Mouse (Mus musculus): ENCODE data around the gene Crat. TPM values are rescaled to one million over a fixed set of nuclear protein-coding genes. Genes with fewer than 3 reads are reported as not detected.
A peak's percentile ranks its signal among the peaks of the same experiment; 100 is the strongest.

Crat gene
- polyA plus RNA-seq, 1 experiment from 2014 or later, result 23.0 TPM

GRCm38 (mm10) chr2:30379307-30379706 lies 36.3 kb downstream of the Crat start:
- H3K9me3 ChIP-seq, result no peaks in the 10 kb centered on the region
- no peak overlapping the region for H3K4me2 ChIP-seq
- no peaks in the 10 kb centered on the region for H3K27me3 ChIP-seq
- WGBS, result 89% methylated on average over 7 of the region's 7 CpGs
- no peak overlapping the region for H3K9ac ChIP-seq
- H3K4me1 ChIP-seq (replicated peaks), result no peaks in the 10 kb centered on the region
- no peak for ATAC-seq (ENCODE audit: low read depth)
- peaks cover 93% of the 10 kb centered on the region for H3K36me3 ChIP-seq
- no peak overlapping the region for H3K27ac ChIP-seq (replicated peaks)
- H3K4me3 ChIP-seq, result no peak overlapping the region

- no peaks in the 10 kb centered on the region for H3K9me3 ChIP-seq
- H3K9ac ChIP-seq, result no peak overlapping the region
- peaks cover 93% of the 10 kb centered on the region for H3K36me3 ChIP-seq
- H3K27ac ChIP-seq (replicated peaks), result no peak overlapping the region
- no peaks in the 10 kb centered on the region for H3K4me1 ChIP-seq (replicated peaks)
- ATAC-seq (ENCODE audit: low read depth), result no peak
- H3K4me3 ChIP-seq, result no peak overlapping the region
- no peaks in the 10 kb centered on the region for H3K27me3 ChIP-seq
- H3K4me2 ChIP-seq, result no peak overlapping the region
- 83% methylated on average over 5 of the region's 5 CpGs for WGBS
Observed at GRCm38 (mm10) chr2:30377721-30378120, 37.9 kb downstream of the Crat start.

GRCm38 (mm10) chr2:30375893-30376292 lies 39.7 kb downstream of the Crat start:
- no peaks in the 10 kb centered on the region for H3K4me1 ChIP-seq (replicated peaks)
- no peak overlapping the region for H3K4me2 ChIP-seq
- no peaks in the 10 kb centered on the region for H3K9me3 ChIP-seq
- ATAC-seq (ENCODE audit: low read depth), result no peak
- peaks cover 93% of the 10 kb centered on the region for H3K36me3 ChIP-seq
- H3K27ac ChIP-seq (replicated peaks), result no peak overlapping the region
- no peak overlapping the region for H3K9ac ChIP-seq
- no peak overlapping the region for H3K4me3 ChIP-seq
- no peaks in the 10 kb centered on the region for H3K27me3 ChIP-seq
- 97% methylated on average over 10 of the region's 10 CpGs for WGBS

- Histone ChIP-seq H3K9me3 (no peaks in the 10 kb centered on the region), H3K27ac (replicated peaks) (no peak overlapping the region)
Observed at GRCm38 (mm10) chr2:30372726-30373125, 42.9 kb downstream of the Crat start.

GRCm38 (mm10) chr2:30371544-30371943 lies 44.1 kb downstream of the Crat start:
- no peak for ATAC-seq (ENCODE audit: low read depth)
- Histone ChIP-seq H3K4me2 (no peak overlapping the region), H3K4me3 (no peak overlapping the region), H3K27me3 (no peaks in the 10 kb centered on the region), H3K36me3 (peaks cover 93% of the 10 kb centered on the region), H3K27ac (replicated peaks) (no peak overlapping the region), H3K4me1 (replicated peaks) (peaks cover under 1% of the 10 kb centered on the region; the same call in 1 of the 2 replicates), H3K9ac (no peak overlapping the region), H3K9me3 (no peaks in the 10 kb centered on the region)
- WGBS, result 97% methylated on average over 8 of the region's 8 CpGs

More at GRCm38 (mm10) chr2:30372726-30373125, 42.9 kb downstream of the Crat start:
- no peak overlapping the region for H3K4me3 ChIP-seq
- no peak overlapping the region for H3K9ac ChIP-seq
- WGBS, result 98% methylated on average over 5 of the region's 5 CpGs
- peaks cover 97% of the 10 kb centered on the region for H3K36me3 ChIP-seq
- no peaks in the 10 kb centered on the region for H3K4me1 ChIP-seq (replicated peaks)
- ATAC-seq (ENCODE audit: low read depth), result no peak
- no peak overlapping the region for H3K4me2 ChIP-seq
- H3K27me3 ChIP-seq, result no peaks in the 10 kb centered on the region

GRCm38 (mm10) chr2:30366203-30366602 lies 49.4 kb downstream of the Crat start:
- WGBS, result 75% methylated on average over 5 of the region's 5 CpGs
- Histone ChIP-seq H3K9ac (no peak overlapping the region), H3K4me3 (no peak overlapping the region), H3K9me3 (no peaks in the 10 kb centered on the region), H3K4me1 (replicated peaks) (peaks cover 26% of the 10 kb centered on the region), H3K27ac (replicated peaks) (no peak overlapping the region), H3K27me3 (no peaks in the 10 kb centered on the region), H3K36me3 (peaks cover 43% of the 10 kb centered on the region), H3K4me2 (no peak overlapping the region)
- ATAC-seq (ENCODE audit: low read depth), result no peak

GRCm38 (mm10) chr2:30365281-30366069 lies 50.1 kb downstream of the Crat start:
- peaks cover 36% of the 10 kb centered on the region for H3K36me3 ChIP-seq
- no peak overlapping the region for H3K27ac ChIP-seq (replicated peaks)
- H3K27me3 ChIP-seq, result no peaks in the 10 kb centered on the region
- H3K9me3 ChIP-seq, result no peaks in the 10 kb centered on the region
- ATAC-seq (ENCODE audit: low read depth), result no peak
- peaks cover 26% of the 10 kb centered on the region for H3K4me1 ChIP-seq (replicated peaks)
- WGBS, result 89% methylated on average over 2 of the region's 2 CpGs
- peak overlapping the region; percentile 89 for H3K9ac ChIP-seq
- peak overlapping the region; percentile 69 for H3K4me3 ChIP-seq
- H3K4me2 ChIP-seq, result peak overlapping the region; percentile 98

GRCm38 (mm10) chr2:30363773-30364650 lies 51.6 kb downstream of the Crat start, which contains the start of gene Miga2:
Gene Miga2, plus strand, starts transcription at chr2:30364233.
- WGBS, result under 1% methylated on average over 54 of the region's 54 CpGs
- no peaks in the 10 kb centered on the region for H3K9me3 ChIP-seq
- peak within 1 kb of the TSS; percentile 89 for H3K9ac ChIP-seq
- peaks cover 32% of the 10 kb centered on the region for H3K4me1 ChIP-seq (replicated peaks)
- H3K27ac ChIP-seq (replicated peaks), result peak within 1 kb of the TSS; percentile 84
- peak within 1 kb of the TSS; percentile 98 for H3K4me2 ChIP-seq
- peak; percentile 98 for ATAC-seq (ENCODE audit: low read depth)
- peaks cover 21% of the 10 kb centered on the region for H3K36me3 ChIP-seq
- H3K4me3 ChIP-seq, result peak within 1 kb of the TSS; percentile 69
- H3K27me3 ChIP-seq, result no peaks in the 10 kb centered on the region

GRCm38 (mm10) chr2:30362865-30363264 lies 52.7 kb downstream of the Crat start:
- H3K9me3 ChIP-seq, result no peaks in the 10 kb centered on the region
- 74% methylated on average over 5 of the region's 5 CpGs for WGBS
- H3K4me2 ChIP-seq, result peak overlapping the region; percentile 60; the same call in 1 of the 2 replicates
- H3K9ac ChIP-seq, result no peak overlapping the region
- H3K27ac ChIP-seq (replicated peaks), result no peak overlapping the region
- peaks cover 41% of the 10 kb centered on the region for H3K4me1 ChIP-seq (replicated peaks)
- no peak overlapping the region for H3K4me3 ChIP-seq
- no peaks in the 10 kb centered on the region for H3K27me3 ChIP-seq
- peaks cover 10% of the 10 kb centered on the region for H3K36me3 ChIP-seq
- ATAC-seq (ENCODE audit: low read depth), result no peak

GRCm38 (mm10) chr2:30360626-30361025 lies 55.0 kb downstream of the Crat start:
- no peaks in the 10 kb centered on the region for H3K9me3 ChIP-seq
- no peak for ATAC-seq (ENCODE audit: low read depth)
- H3K36me3 ChIP-seq, result no peaks in the 10 kb centered on the region
- no peak overlapping the region for H3K4me3 ChIP-seq
- H3K9ac ChIP-seq, result no peak overlapping the region
- no peak overlapping the region for H3K4me2 ChIP-seq
- H3K27ac ChIP-seq (replicated peaks), result no peak overlapping the region
- no peaks in the 10 kb centered on the region for H3K27me3 ChIP-seq
- WGBS, result 62% methylated on average over 10 of the region's 10 CpGs
- peaks cover 53% of the 10 kb centered on the region for H3K4me1 ChIP-seq (replicated peaks)

GRCm38 (mm10) chr2:30358533-30359531 lies 56.8 kb downstream of the Crat start, which contains the start of gene Sh3glb2:
Gene Sh3glb2, minus strand, starts transcription at chr2:30359337.
- H3K9me3 ChIP-seq, result no peaks in the 10 kb centered on the region
- peak within 1 kb of the TSS; percentile 82 for H3K4me3 ChIP-seq
- H3K36me3 ChIP-seq, result peaks cover 16% of the 10 kb centered on the region
- WGBS, result 3% methylated on average over 67 of the region's 73 CpGs
- peak; percentile 77 for ATAC-seq (ENCODE audit: low read depth)
- peaks cover 51% of the 10 kb centered on the region for H3K4me1 ChIP-seq (replicated peaks)
- peak within 1 kb of the TSS; percentile 93 for H3K9ac ChIP-seq
- peak within 1 kb of the TSS; percentile 96 for H3K4me2 ChIP-seq
- H3K27ac ChIP-seq (replicated peaks), result peak within 1 kb of the TSS; percentile 76
- no peaks in the 10 kb centered on the region for H3K27me3 ChIP-seq
